Mouse (Mus musculus): ENCODE results near the gene Olfr186.
"Not testable (repeated sequence)": the region's sequence is repeated elsewhere in the genome, so short reads cannot be mapped to it uniquely, and the experiment has no call there.

Gene Olfr186

DNA sequence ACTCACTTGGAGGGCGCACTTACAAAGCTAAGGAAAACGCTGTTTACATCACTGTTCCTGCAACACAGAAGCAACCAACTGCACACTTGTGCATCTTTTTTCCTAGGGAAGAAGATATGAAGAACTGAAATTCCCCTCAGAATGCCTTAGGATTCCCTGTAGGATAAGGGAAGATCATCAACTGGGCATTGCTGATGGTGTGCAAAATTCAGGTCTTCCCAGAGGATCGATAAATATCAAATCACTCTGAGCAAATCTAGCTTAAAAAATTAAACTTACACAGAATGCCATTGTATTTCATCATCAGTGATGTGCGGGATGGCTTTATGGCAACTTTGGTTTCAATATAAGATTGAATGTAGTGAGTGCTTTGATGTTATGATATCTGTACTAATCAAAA lies at the start of gene Olfr186:
TSS of gene Olfr186 (minus strand) at position 101 of the 400 bp plus-strand sequence.
- Histone ChIP-seq H3K36me3 (ENCODE audit: control insufficient read depth, insufficient read depth, low read length, poor library complexity, severe bottlenecking) (no peaks in the 10 kb centered on the region), H3K27me3 (ENCODE audit: control insufficient read depth, insufficient read depth, low read length, poor library complexity, severe bottlenecking) (no peaks in the 10 kb centered on the region)
- no peak for DNase-seq (ENCODE audit: low read depth, low spot score)

DNA sequence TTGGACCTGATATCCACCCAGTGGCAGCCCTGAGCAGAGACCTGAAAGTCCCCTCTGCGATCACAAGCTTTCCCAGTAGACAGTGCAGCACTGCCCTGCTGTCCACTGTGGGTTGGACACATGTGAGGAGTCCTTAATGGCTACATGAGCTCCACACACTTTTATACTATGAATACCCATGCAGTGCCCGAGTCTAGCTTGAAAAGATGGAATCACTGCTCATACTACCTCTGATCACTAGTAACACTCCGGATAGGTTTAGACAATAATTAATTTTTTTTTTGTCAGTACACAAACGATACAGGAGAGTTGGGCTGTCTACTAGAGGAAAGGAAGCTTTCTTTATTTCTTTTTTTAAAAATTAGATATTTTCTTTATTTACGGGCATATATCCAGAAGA lies 47.8 kb upstream of the Olfr186 start, which contains the start of gene Olfr190:
TSS of gene Olfr190 (minus strand) at position 101 of the 400 bp plus-strand sequence.
- DNase-seq (ENCODE audit: low read depth, low spot score): no peak
- Histone ChIP-seq H3K27me3 (ENCODE audit: control insufficient read depth, insufficient read depth, low read length, poor library complexity, severe bottlenecking) (no peaks in the 10 kb centered on the region), H3K36me3 (ENCODE audit: control insufficient read depth, insufficient read depth, low read length, poor library complexity, severe bottlenecking) (no peaks in the 10 kb centered on the region)

DNA sequence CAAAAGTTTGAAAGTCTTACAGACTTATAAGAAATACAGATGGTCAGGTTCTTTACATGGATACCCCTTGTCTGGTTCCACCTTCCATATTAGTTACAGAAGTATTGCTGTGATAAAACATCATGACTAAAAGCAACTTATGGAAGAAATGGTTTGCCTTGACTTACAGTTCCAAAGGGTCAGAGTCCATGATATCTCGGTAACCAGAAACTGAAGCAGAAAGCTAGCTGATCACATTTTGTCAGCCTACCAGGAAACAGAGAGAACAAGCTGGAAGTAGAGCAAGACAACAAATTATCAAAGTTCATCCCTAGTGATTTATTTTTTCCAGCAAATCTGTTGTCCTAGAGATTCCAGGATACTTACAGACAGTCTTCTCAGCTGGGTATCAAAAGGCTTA lies 43.4 kb upstream of the Olfr186 start:
- DNase-seq (ENCODE audit: low read depth, low spot score): no peak
- Histone ChIP-seq H3K36me3 (ENCODE audit: control insufficient read depth, insufficient read depth, low read length, poor library complexity, severe bottlenecking) (no peaks in the 10 kb centered on the region), H3K27me3 (ENCODE audit: control insufficient read depth, insufficient read depth, low read length, poor library complexity, severe bottlenecking) (no peaks in the 10 kb centered on the region)

DNA sequence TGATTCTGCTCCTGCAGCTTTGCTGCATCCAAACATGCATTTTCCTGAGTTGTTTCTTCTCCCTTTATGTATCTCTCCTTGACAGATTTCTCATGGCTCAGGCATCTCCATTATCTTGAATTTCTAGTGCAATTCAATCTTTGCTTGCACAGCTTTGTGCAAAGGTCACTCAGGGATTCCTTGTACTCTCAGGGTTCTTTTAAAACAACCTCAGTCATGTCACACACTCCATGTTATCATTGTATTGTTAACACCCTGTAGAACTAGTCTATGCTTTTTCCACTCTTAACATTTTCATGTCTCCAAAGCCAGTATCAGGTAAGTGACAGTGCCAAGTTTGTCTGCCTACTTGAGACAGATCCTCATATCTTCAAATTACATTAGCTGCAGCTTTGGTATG lies 41.7 kb upstream of the Olfr186 start:
- no peak for DNase-seq (ENCODE audit: low read depth, low spot score)
- no peaks in the 10 kb centered on the region for H3K36me3 ChIP-seq (ENCODE audit: control insufficient read depth, insufficient read depth, low read length, poor library complexity, severe bottlenecking)
- H3K27me3 ChIP-seq (ENCODE audit: control insufficient read depth, insufficient read depth, low read length, poor library complexity, severe bottlenecking): no peaks in the 10 kb centered on the region

DNA sequence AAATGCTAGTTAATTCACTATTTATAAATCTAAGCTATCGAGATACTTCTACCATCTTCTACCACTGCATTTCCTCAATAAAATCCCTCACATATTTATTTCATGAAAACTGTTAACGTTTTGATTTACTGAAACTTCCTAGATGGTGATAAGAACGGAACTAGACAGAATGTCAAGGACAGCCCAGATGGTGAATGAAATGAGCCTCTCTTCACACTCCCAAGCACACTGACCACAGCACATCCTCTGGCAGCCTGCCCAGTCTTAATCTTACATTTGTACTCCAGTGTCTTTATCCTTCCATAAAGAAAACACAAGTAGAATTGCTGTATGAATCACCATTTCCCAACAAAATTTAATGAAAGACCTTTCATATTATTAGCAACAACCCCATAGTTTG lies 32.3 kb upstream of the Olfr186 start:
- H3K27me3 ChIP-seq (ENCODE audit: control insufficient read depth, insufficient read depth, low read length, poor library complexity, severe bottlenecking); DNase-seq (ENCODE audit: low read depth, low spot score); H3K36me3 ChIP-seq (ENCODE audit: control insufficient read depth, insufficient read depth, low read length, poor library complexity, severe bottlenecking): not testable (repeated sequence)

DNA sequence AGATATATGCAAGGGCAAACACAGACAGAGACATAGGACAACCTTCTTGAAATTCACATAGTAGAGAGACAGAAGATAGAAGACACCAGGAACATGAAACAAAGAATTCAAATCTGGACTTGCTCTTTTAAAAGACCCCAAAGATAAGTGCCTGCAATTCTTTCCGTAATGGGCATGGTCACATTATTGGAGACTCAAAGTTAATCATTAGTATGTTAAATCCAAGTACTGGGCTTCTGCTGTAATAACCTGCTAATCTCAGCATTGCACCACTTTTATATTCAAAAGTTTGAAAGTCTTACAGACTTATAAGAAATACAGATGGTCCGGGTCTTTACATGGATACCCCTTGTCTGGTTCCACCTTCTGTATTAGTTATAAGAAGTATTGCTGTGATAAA lies 19.2 kb upstream of the Olfr186 start:
- not testable (repeated sequence) for H3K36me3 ChIP-seq (ENCODE audit: control insufficient read depth, insufficient read depth, low read length, poor library complexity, severe bottlenecking); H3K27me3 ChIP-seq (ENCODE audit: control insufficient read depth, insufficient read depth, low read length, poor library complexity, severe bottlenecking); DNase-seq (ENCODE audit: low read depth, low spot score)

DNA sequence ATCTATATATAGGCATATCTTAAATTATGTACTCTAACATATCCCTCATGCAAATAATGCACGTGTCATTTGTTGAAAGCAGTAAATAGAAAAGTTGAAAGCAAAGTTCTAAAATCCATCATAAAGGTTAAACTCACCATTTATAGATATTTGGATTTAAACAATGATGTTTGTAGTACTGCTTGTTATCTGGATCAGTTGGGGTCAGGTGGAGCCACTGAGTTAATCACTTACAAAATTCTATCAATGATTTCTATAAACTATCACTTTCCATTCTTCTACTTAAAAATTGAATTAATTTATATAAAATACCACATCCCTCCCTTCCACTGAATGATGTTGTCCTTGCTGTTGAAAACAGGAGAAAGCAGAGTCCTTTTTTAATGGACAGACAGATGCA lies 18.8 kb upstream of the Olfr186 start:
- no peaks in the 10 kb centered on the region for H3K27me3 ChIP-seq (ENCODE audit: control insufficient read depth, insufficient read depth, low read length, poor library complexity, severe bottlenecking)
- DNase-seq (ENCODE audit: low read depth, low spot score): no peak
- H3K36me3 ChIP-seq (ENCODE audit: control insufficient read depth, insufficient read depth, low read length, poor library complexity, severe bottlenecking): no peaks in the 10 kb centered on the region

DNA sequence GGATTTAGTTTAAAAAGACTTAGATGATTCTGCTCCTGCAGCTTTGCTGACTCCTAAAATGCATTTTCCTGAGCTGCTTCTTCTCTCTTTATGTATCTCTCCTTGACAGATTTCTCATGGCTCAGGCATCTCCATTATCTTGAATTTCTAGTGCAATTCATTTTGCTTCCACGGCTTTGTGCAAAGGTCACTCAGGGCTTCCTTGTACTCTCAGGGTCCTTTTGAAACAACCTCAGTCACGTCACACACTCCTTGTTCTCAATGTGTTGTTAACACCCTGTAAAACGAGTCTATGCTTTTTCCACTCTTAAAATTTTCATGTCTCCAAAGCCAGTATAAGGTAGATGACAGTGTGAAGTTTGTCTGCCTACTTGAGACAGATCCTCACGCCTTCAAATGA lies 17.5 kb upstream of the Olfr186 start:
- no peaks in the 10 kb centered on the region for H3K27me3 ChIP-seq (ENCODE audit: control insufficient read depth, insufficient read depth, low read length, poor library complexity, severe bottlenecking)
- DNase-seq (ENCODE audit: low read depth, low spot score): no peak
- no peaks in the 10 kb centered on the region for H3K36me3 ChIP-seq (ENCODE audit: control insufficient read depth, insufficient read depth, low read length, poor library complexity, severe bottlenecking)

DNA sequence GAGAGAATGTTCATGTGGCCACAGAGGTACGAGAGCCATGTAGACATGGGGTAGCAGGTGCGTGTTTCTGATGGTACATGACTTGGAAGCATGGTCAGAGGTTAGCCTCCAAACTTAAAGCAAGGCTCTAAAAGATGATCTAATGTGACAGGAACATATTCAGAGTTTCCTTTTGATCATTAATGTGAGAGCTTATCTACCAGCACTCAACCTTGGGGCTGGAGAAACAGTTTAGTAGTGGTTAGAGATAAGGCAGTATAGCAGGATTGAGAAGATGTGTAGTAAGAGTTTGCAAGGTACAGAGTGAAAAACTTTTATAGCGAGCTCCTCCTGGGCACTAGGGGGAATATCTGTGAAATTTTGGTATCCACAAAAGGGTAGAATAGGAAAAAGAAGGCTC lies 15.7 kb upstream of the Olfr186 start:
- Histone ChIP-seq H3K36me3 (ENCODE audit: control insufficient read depth, insufficient read depth, low read length, poor library complexity, severe bottlenecking) (no peaks in the 10 kb centered on the region), H3K27me3 (ENCODE audit: control insufficient read depth, insufficient read depth, low read length, poor library complexity, severe bottlenecking) (no peaks in the 10 kb centered on the region)
- DNase-seq (ENCODE audit: low read depth, low spot score): no peak

DNA sequence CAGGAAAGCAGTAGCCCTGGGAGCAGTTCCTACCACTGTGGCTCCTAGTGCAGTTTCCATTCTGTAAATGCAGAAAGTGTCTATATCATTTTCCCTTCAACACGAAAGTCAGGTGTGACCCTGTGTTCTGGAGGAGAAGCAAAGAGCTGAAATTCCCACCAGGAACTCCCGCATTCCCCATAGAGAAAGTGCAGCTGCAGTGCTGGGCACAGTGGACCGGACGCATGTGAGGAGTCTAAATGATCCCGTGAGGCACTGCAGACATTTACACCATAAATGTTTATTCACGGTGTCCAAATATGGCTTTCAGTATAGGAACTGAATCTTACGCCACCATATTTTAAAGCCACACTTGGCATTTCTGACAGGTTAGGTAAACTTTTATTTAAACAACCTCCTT lies 9.6 kb upstream of the Olfr186 start, which contains the start of gene Olfr187:
TSS of gene Olfr187 (minus strand) at position 58 of the 400 bp plus-strand sequence.
- Histone ChIP-seq H3K36me3 (ENCODE audit: control insufficient read depth, insufficient read depth, low read length, poor library complexity, severe bottlenecking) (no peaks in the 10 kb centered on the region), H3K27me3 (ENCODE audit: control insufficient read depth, insufficient read depth, low read length, poor library complexity, severe bottlenecking) (no peaks in the 10 kb centered on the region)
- no peak for DNase-seq (ENCODE audit: low read depth, low spot score)

DNA sequence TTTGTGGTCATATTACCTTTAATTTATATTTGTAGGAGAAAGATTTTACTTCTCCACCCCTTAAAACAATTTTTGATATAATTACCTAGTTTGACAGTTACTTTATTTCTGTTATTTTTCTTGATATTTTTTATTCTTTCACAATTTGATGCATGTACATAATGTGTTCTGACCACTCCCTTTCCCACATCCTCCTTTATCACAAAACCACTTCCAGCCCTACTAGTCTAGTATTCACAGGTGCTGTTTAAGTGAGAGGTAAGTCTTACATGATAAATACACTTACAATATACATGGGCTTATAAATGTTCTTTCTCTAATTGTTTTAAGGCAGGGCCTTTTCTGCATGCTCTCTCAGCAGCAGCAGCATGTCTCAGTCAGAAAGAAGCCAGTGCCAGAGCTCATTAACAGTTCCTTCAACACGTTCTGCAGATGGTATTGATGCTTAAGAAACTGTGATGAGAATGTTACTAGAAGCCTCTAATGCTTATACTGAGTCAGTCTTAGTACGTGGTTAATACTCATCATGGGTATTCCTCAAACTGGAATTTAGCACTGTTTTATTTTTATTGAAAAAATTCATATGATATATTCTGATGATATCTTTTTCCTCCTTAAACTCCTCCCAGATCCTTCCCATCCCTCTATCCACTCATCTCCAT lies 16.6 kb downstream of the Olfr186 start:
- no peaks in the 10 kb centered on the region for H3K36me3 ChIP-seq (ENCODE audit: control insufficient read depth, insufficient read depth, low read length, poor library complexity, severe bottlenecking)
- no peak for DNase-seq (ENCODE audit: low read depth, low spot score)
- no peaks in the 10 kb centered on the region for H3K27me3 ChIP-seq (ENCODE audit: control insufficient read depth, insufficient read depth, low read length, poor library complexity, severe bottlenecking)

DNA sequence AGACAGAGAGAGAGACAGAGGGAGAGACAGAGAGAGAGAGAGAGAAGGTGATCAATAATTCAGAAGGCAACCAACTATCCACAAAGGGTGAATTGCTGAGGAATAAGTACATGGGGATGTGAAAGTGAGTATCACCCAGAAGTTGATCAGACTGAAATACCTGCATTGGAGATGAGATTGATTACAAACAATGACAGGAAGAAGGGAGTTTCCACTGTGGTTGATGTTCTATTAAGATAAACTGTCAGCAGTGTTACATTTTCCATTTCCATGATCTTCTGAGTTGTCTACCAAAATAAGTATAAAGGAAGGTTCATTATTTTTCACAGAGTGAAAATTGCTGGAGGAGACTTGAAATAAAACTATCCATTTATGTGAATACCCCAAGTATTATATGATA lies 22.9 kb downstream of the Olfr186 start:
- DNase-seq (ENCODE audit: low read depth, low spot score): no peak

DNA sequence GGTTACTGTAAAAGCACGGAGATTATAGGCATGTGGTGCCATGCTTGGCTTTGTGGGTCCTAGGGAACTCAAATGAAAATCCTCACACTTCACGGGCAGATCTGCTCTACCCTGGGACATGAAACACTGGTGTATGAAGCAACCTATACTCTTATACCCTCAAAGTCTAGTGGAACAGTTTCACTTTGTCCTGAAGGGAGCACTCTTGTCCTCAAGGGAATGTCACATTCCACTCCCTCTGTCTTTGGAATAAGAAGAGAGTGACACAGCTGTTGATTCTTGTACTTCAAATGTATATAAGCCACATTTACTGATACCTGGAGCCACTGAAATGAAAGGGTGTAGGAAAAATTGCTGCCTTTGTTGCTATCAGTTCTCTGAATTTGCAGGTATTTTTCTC lies 35.0 kb downstream of the Olfr186 start, which contains the start of gene Olfr183:
TSS of gene Olfr183 (plus strand) at position 301 of the 400 bp plus-strand sequence.
- no peaks in the 10 kb centered on the region for H3K27me3 ChIP-seq (ENCODE audit: control insufficient read depth, insufficient read depth, low read length, poor library complexity, severe bottlenecking)
- no peaks in the 10 kb centered on the region for H3K36me3 ChIP-seq (ENCODE audit: control insufficient read depth, insufficient read depth, low read length, poor library complexity, severe bottlenecking)
- no peak for DNase-seq (ENCODE audit: low read depth, low spot score)

More for the DNA sequence above, 22.9 kb downstream of the Olfr186 start:
- no peaks in the 10 kb centered on the region for H3K36me3 ChIP-seq (ENCODE audit: control insufficient read depth, insufficient read depth, low read length, poor library complexity, severe bottlenecking)
- H3K27me3 ChIP-seq (ENCODE audit: control insufficient read depth, insufficient read depth, low read length, poor library complexity, severe bottlenecking): no peaks in the 10 kb centered on the region

All from splenic B cell, adult 2 months (primary cell).